Mouse (Mus musculus): ENCODE results near the gene Atg16l2. TPM values are rescaled to one million over a fixed set of nuclear protein-coding genes. Genes with fewer than 3 reads are reported as not detected.
A peak's percentile ranks its signal among the peaks of the same experiment; 100 is the strongest.

The Atg16l2 gene
- polyA plus RNA-seq, 1 experiment from 2014 or later: 19.6 TPM

DNA sequence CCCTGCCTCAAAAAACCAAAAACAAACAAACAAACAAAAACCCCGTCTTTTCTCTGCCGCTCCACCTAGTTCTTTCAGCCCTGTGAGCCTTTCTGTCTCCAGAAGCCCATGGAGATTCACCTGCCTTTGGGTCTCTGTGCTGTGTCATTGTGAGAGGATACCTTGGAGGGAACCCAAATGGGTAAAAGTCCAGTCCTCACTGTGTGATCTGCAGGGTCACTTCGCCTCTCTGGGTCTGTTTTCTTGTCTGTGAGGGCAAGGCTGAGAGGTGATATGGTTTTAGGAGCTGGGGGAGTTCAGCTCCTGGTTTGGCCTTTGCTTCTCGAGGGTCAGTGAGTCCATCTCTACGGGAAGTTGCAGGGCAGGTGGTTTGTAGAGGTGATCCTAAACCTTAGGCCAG lies 24.0 kb upstream of the Atg16l2 start:
- Histone ChIP-seq H3K27me3 (ENCODE audit: control insufficient read depth, insufficient read depth, low read depth, low read length) (no peaks in the 10 kb centered on the region), H3K4me3 (ENCODE audit: low read length) (no peak overlapping the region)

DNA sequence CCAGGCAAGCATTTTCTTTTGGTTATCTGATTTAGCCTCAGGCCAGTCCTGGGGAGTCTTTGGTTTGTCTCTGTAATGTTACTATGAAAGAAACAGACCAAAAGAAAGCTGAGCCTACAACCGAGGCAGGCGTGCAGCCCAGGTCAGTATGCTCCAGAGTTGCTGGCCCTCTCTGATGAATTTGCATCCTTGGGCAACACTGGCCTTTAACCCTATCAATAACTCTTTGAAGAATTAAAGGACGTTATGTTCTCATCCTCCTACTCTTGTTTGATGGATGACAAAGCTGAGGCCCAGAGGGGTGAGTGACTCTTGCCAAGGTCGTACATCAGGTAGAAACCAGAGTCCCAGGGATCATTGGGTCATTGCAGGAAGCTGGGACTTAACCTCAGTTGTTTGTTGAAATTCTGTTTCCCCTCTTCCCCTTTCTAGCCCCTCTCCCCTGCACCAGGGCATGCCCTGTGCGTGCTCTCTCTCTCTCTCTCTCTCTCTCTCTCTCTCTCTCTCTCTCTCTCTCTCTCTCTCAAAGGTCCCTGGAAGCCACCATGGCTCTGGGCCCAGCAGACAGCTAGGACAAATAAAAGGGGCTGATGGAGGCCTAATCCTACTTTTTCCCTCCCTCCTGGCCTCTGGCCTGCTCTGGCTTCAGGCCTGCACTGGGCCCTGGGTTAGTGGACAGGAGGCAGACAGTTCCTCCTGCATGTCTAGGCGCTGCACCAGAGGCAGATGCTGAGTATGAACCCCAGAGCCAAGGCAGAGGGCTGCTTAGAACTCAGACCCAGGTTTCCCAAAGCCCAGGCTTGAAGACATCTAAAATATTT lies 22.3 kb upstream of the Atg16l2 start:
- H3K9ac ChIP-seq (ENCODE audit: low read length): no peak overlapping the region
- peaks cover 31% of the 10 kb centered on the region for H3K4me1 ChIP-seq (replicated peaks; ENCODE audit: control insufficient read depth, insufficient read depth, low read length)
- H3K4me3 ChIP-seq (ENCODE audit: low read length): no peak overlapping the region
- H3K4me2 ChIP-seq (ENCODE audit: low read depth, low read length): no peak overlapping the region
- H3K27ac ChIP-seq (ENCODE audit: low read length): no peak overlapping the region
- H3K27me3 ChIP-seq (ENCODE audit: control insufficient read depth, insufficient read depth, low read depth, low read length): no peaks in the 10 kb centered on the region; the same call in 1 of the 2 replicates
- no peak for ATAC-seq (ENCODE audit: low read depth)
- no peaks in the 10 kb centered on the region for H3K9me3 ChIP-seq (ENCODE audit: control insufficient read depth, low read length)
- no peaks in the 10 kb centered on the region for H3K36me3 ChIP-seq (ENCODE audit: control insufficient read depth, insufficient read depth, low read length)
- 47% methylated on average over 6 of the region's 6 CpGs for WGBS

More for the DNA sequence above, 24.0 kb upstream of the Atg16l2 start:
- peaks cover 22% of the 10 kb centered on the region for H3K4me1 ChIP-seq (replicated peaks; ENCODE audit: control insufficient read depth, insufficient read depth, low read length)
- no peaks in the 10 kb centered on the region for H3K9me3 ChIP-seq (ENCODE audit: control insufficient read depth, low read length)
- H3K4me2 ChIP-seq (ENCODE audit: low read depth, low read length): no peak overlapping the region
- H3K27ac ChIP-seq (ENCODE audit: low read length): no peak overlapping the region
- WGBS: 73% methylated on average over 5 of the region's 5 CpGs
- no peak for ATAC-seq (ENCODE audit: low read depth)
- no peak overlapping the region for H3K9ac ChIP-seq (ENCODE audit: low read length)
- H3K36me3 ChIP-seq (ENCODE audit: control insufficient read depth, insufficient read depth, low read length): no peaks in the 10 kb centered on the region

DNA sequence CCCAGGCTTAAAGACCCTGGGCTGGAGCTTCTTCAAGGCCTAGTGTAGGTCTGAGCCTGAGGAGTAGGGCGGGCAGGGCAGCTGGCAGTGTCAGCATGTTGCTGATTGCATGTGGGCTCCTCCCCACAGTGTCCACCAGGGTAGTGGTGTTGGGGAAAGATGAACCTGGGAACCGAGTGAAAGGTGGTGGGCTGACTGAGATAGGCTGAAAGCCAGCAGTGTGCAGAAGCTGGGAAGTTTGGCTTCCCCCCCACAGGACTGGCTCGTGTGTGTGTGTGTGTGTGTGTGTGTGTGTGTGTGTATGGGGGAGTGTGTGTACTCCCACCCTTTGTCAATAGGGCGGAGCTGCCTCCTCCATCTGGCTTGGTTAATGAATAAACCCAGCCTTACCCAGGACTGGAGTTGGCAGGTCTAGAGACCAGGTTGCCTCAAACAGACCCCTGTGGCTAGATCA lies 21.1 kb upstream of the Atg16l2 start:
- H3K27ac ChIP-seq (ENCODE audit: low read length): no peak overlapping the region

DNA sequence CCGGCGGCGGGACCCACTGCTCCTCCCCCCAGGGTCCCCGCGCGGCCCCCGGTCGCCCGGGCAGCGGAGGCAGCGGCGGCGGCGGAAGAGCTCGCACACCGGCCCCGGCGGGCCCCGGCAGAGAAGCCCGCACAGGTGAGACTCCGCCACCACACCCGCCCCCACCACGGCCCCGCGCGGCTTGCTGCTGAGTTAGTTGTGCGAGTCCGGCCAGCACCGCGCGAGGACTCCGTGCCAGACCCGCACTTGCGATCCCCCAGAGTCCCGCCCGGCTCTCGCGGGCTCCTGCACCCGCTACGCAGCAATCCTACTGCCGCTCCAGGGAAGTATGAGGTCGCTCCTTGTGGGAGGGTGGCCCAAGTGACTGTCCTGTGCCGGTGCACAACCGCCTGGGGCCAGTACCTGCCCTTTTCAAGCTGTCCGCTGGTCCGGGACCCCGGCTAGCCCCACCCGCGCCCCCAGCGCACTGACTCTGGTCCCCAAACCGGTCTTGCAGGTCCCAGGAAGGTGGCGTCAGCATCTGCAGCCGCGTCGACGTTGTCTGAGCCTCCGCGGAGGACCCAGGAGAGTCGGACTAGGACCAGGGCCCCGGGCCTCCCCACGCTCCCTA lies 19.3 kb upstream of the Atg16l2 start:
- Histone ChIP-seq H3K4me2 (ENCODE audit: low read depth, low read length) (peak overlapping the region; percentile 83), H3K27ac (ENCODE audit: low read length) (peak overlapping the region; percentile 84), H3K27me3 (ENCODE audit: control insufficient read depth, insufficient read depth, low read depth, low read length) (no peaks in the 10 kb centered on the region; the same call in 1 of the 2 replicates), H3K4me3 (ENCODE audit: low read length) (peak overlapping the region; percentile 69), H3K36me3 (ENCODE audit: control insufficient read depth, insufficient read depth, low read length) (no peaks in the 10 kb centered on the region), H3K9ac (ENCODE audit: low read length) (peak overlapping the region; percentile 80), H3K9me3 (ENCODE audit: control insufficient read depth, low read length) (no peaks in the 10 kb centered on the region), H3K4me1 (replicated peaks; ENCODE audit: control insufficient read depth, insufficient read depth, low read length) (peaks cover 26% of the 10 kb centered on the region)
- under 1% methylated on average over 41 of the region's 61 CpGs for WGBS
- peak; percentile 71 for ATAC-seq (ENCODE audit: low read depth)

More for the DNA sequence above, 21.1 kb upstream of the Atg16l2 start:
- no peaks in the 10 kb centered on the region for H3K36me3 ChIP-seq (ENCODE audit: control insufficient read depth, insufficient read depth, low read length)
- no peaks in the 10 kb centered on the region; the same call in 1 of the 2 replicates for H3K27me3 ChIP-seq (ENCODE audit: control insufficient read depth, insufficient read depth, low read depth, low read length)
- H3K4me2 ChIP-seq (ENCODE audit: low read depth, low read length): peak overlapping the region; percentile 83
- peak overlapping the region; percentile 69 for H3K4me3 ChIP-seq (ENCODE audit: low read length)
- H3K9ac ChIP-seq (ENCODE audit: low read length): peak overlapping the region; percentile 30
- H3K9me3 ChIP-seq (ENCODE audit: control insufficient read depth, low read length): no peaks in the 10 kb centered on the region
- peaks cover 26% of the 10 kb centered on the region for H3K4me1 ChIP-seq (replicated peaks; ENCODE audit: control insufficient read depth, insufficient read depth, low read length)
- ATAC-seq (ENCODE audit: low read depth): peak; percentile 26; the same call in 1 of the 2 replicates
- 63% methylated on average over 4 of the region's 4 CpGs for whole genome bisulfite sequencing

DNA sequence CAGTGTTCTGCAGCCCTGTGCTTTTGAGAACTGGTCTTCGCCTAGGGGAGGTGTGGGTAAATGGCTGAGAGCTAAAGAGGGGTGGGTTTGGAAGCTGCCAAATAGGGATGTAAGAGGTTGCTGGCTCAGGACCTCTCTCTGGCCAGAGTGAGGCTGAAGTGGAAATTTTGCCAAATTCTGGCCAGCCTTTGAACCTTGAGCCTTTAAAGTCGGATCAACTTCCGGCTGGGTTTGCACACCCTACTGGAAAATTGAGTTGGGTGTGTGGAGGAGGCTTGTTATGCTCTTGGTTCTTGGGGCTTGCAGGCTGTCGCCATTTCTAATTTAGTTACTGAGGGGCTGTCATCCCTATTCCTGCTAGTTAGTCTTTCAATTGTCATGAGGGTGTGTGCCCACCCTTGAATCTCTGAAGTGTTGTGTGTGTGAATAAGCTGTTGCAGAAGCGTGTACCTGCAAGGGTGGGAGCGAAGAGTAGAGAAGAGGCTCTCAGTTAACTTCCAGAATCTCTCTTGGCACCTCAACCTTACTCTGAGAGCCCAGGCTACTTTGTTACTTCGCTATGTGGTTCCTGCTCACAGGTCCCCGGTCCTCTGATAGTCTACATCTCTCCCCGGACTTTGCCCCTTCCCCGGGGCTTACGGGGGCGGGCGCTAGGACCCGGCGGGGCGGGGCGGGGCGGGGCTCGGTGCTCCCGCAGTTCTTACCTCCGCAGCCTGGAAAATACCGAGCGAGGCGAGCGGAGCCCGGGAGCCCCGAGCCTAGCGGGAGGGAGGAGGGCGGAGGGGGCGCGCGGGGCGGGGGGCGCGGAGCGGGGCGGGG lies 18.6 kb upstream of the Atg16l2 start:
- peak overlapping the region; percentile 83 for H3K4me2 ChIP-seq (ENCODE audit: low read depth, low read length)
- WGBS: 5% methylated on average over 26 of the region's 37 CpGs
- no peaks in the 10 kb centered on the region for H3K36me3 ChIP-seq (ENCODE audit: control insufficient read depth, insufficient read depth, low read length)
- peak; percentile 70 for ATAC-seq (ENCODE audit: low read depth)
- H3K4me3 ChIP-seq (ENCODE audit: low read length): peak overlapping the region; percentile 69
- peaks cover 26% of the 10 kb centered on the region for H3K4me1 ChIP-seq (replicated peaks; ENCODE audit: control insufficient read depth, insufficient read depth, low read length)
- peak overlapping the region; percentile 80 for H3K9ac ChIP-seq (ENCODE audit: low read length)
- H3K27ac ChIP-seq (ENCODE audit: low read length): peak overlapping the region; percentile 84
- H3K9me3 ChIP-seq (ENCODE audit: control insufficient read depth, low read length): no peaks in the 10 kb centered on the region
- H3K27me3 ChIP-seq (ENCODE audit: control insufficient read depth, insufficient read depth, low read depth, low read length): no peaks in the 10 kb centered on the region; the same call in 1 of the 2 replicates

DNA sequence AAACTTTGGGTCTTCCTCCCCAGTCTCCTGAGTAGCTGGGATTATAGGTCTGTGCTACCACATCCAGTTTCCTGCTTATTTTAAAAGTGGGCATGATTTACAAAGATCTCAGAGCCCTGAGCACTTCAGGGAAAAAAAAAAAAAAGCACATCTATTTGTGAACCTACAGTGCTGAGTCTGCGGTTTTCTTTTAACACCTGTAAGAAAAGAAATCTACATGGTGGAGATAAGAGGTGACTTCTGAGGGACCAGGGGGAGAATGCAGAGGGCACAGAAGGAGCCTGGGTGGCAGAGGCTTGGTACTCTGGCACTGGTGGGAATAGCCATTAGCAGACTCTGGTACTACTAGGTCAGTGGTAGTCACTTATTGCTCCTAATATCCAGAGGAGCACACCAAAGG lies 17.7 kb upstream of the Atg16l2 start:
- no peak overlapping the region for H3K4me3 ChIP-seq (ENCODE audit: low read length)
- no peak overlapping the region for H3K9ac ChIP-seq (ENCODE audit: low read length)
- peaks cover 26% of the 10 kb centered on the region for H3K4me1 ChIP-seq (replicated peaks; ENCODE audit: control insufficient read depth, insufficient read depth, low read length)
- H3K36me3 ChIP-seq (ENCODE audit: control insufficient read depth, insufficient read depth, low read length): no peaks in the 10 kb centered on the region
- WGBS: 65% methylated on average over 1 of the region's 1 CpGs
- H3K27ac ChIP-seq (ENCODE audit: low read length): no peak overlapping the region
- no peak overlapping the region for H3K4me2 ChIP-seq (ENCODE audit: low read depth, low read length)
- no peak for ATAC-seq (ENCODE audit: low read depth)
- H3K9me3 ChIP-seq (ENCODE audit: control insufficient read depth, low read length): no peaks in the 10 kb centered on the region
- no peaks in the 10 kb centered on the region; the same call in 1 of the 2 replicates for H3K27me3 ChIP-seq (ENCODE audit: control insufficient read depth, insufficient read depth, low read depth, low read length)

DNA sequence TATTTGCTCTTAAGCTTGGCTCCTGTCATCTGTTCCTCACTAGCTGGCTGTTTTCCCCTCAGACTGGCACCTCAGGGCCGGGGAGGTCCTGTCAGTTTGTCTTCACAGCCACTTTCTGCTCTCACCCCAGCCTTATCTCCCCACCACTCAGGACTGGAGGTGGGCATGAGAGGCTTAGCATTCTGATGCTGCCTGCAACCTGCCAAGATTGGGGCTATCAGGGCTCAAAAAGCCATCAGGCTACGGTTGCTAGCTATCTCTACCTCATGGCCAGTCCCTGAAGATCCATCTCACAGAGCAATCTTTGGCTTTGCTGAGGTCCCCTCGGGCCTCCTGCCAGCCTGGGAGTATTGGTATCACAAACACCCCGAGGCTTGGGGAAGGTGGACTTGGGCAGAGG lies 16.8 kb upstream of the Atg16l2 start:
- Histone ChIP-seq H3K4me3 (ENCODE audit: low read length) (no peak overlapping the region), H3K9ac (ENCODE audit: low read length) (no peak overlapping the region), H3K9me3 (ENCODE audit: control insufficient read depth, low read length) (no peaks in the 10 kb centered on the region), H3K4me2 (ENCODE audit: low read depth, low read length) (no peak overlapping the region), H3K36me3 (ENCODE audit: control insufficient read depth, insufficient read depth, low read length) (no peaks in the 10 kb centered on the region), H3K27ac (ENCODE audit: low read length) (no peak overlapping the region), H3K27me3 (ENCODE audit: control insufficient read depth, insufficient read depth, low read depth, low read length) (no peaks in the 10 kb centered on the region; the same call in 1 of the 2 replicates), H3K4me1 (replicated peaks; ENCODE audit: control insufficient read depth, insufficient read depth, low read length) (peaks cover 20% of the 10 kb centered on the region)
- 33% methylated on average over 4 of the region's 4 CpGs for WGBS
- no peak for ATAC-seq (ENCODE audit: low read depth)

DNA sequence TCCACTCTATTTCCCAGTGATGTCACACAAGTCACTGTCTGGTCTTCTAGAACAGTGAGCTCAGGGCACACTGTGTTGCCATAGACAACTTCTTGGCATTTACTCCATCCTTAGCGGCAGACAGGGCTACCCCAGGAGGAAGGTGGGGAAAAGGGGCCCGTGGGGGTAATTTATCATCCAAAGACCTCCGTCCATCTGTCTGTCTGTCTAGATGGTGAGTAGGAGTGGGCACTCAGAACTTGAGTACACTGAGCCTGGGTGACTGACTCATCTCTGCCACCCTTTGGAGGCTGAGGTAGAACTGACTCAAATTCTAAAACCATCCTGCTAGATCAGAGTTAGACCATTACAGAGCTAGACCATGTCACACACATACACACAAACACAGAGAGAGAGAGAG lies 15.0 kb upstream of the Atg16l2 start, which contains the start of gene Stard10:
Stard10 (plus strand) TSS at position 73 of the 400 bp plus-strand sequence.
- peaks cover 9% of the 10 kb centered on the region for H3K4me1 ChIP-seq (replicated peaks; ENCODE audit: control insufficient read depth, insufficient read depth, low read length)
- H3K4me3 ChIP-seq (ENCODE audit: low read length): no peak within 1 kb of the TSS
- no peak within 1 kb of the TSS for H3K9ac ChIP-seq (ENCODE audit: low read length)
- no peak within 1 kb of the TSS; the same call in 1 of the 2 replicates for H3K27ac ChIP-seq (ENCODE audit: low read length)
- H3K9me3 ChIP-seq (ENCODE audit: control insufficient read depth, low read length): no peaks in the 10 kb centered on the region
- no peak for ATAC-seq (ENCODE audit: low read depth)
- WGBS: 67% methylated on average over 3 of the region's 3 CpGs
- no peaks in the 10 kb centered on the region; the same call in 1 of the 2 replicates for H3K27me3 ChIP-seq (ENCODE audit: control insufficient read depth, insufficient read depth, low read depth, low read length)
- H3K4me2 ChIP-seq (ENCODE audit: low read depth, low read length): no peak within 1 kb of the TSS
- H3K36me3 ChIP-seq (ENCODE audit: control insufficient read depth, insufficient read depth, low read length): no peaks in the 10 kb centered on the region
